Mouse (Mus musculus) heart, adult 2 months (tissue): ENCODE results near the gene Tmem94. TPM values are rescaled to one million over a fixed set of nuclear protein-coding genes. Genes with fewer than 3 reads are reported as not detected.

Experiments
- DNase-seq, 2 experiments: peaks; one replicate each; pipeline ENCODE4 v3.0.0; 2021
- H3K27ac ChIP-seq: fragments of 200-600 bp; 2 replicates; pipeline ENCODE4 v1.8.1; 2022
- H3K27me3 ChIP-seq: fragments of 200-500 bp; 2 replicates; pipeline ENCODE4 v1.6.1; 2012; ENCODE audit warnings: mild to moderate bottlenecking, low read length, inconsistent platforms, mixed read lengths; ENCODE audit not compliant: control insufficient read depth, insufficient read depth
- H3K36me3 ChIP-seq: fragments of 200-500 bp; 2 replicates; pipeline ENCODE4 v1.6.1; 2012; ENCODE audit warnings: low read length, inconsistent platforms; ENCODE audit not compliant: control insufficient read depth, insufficient read depth
- H3K4me1 ChIP-seq: fragments of 200-500 bp; 2 replicates; pipeline ENCODE4 v1.6.1; 2011; ENCODE audit warnings: low read length; ENCODE audit not compliant: control insufficient read depth, insufficient read depth
- H3K4me3 ChIP-seq: fragments of 200-600 bp; 2 replicates; pipeline ENCODE4 v1.8.1; 2022
- H3K79me2 ChIP-seq: fragments of 200-500 bp; replicated peaks from 2 replicates; pipeline ENCODE4 v1.6.1; 2012; ENCODE audit warnings: mild to moderate bottlenecking, inconsistent platforms, low read length, moderate library complexity, mixed read lengths; ENCODE audit not compliant: control insufficient read depth, insufficient read depth
- H3K9ac ChIP-seq: fragments of 200-500 bp; 2 replicates; pipeline ENCODE4 v1.6.1; 2012; ENCODE audit warnings: low read depth, mild to moderate bottlenecking, control low read depth, inconsistent platforms, low read length, mixed read lengths
- CTCF ChIP-seq: fragments of 200-600 bp; IDR thresholded peaks from 2 replicates; pipeline ENCODE4 v1.8.1; 2022; ENCODE audit warnings: antibody characterized with exemption, mild to moderate bottlenecking, moderate library complexity
- EP300 ChIP-seq: fragments of 200-500 bp; IDR thresholded peaks from 2 replicates; pipeline ENCODE4 v1.6.1; 2011; ENCODE audit warnings: low read depth, low read length, control low read depth; ENCODE audit not compliant: insufficient read depth
- POLR2A ChIP-seq: fragments of 200-500 bp; IDR thresholded peaks from 2 replicates; pipeline ENCODE4 v1.6.1; 2011; ENCODE audit warnings: mild to moderate bottlenecking, low read depth, low read length, control low read depth; ENCODE audit not compliant: insufficient read depth
- WGBS: fragments of 180-500 bp; shearing (Covaris S2); methylation state at CpG from one replicate; pipeline ENCODE4 v1.1.7; 2018; 5-methylcytosine and 5-hydroxymethylcytosine counted together
- intact Hi-C: fragments of 180-260 bp; cut with DNase I; formaldehyde crosslinking; loops from one replicate; pipeline ENCODE4 v1.15.1; 2025
- long read RNA-seq: library from polyadenylated mRNA; stranded (forward); transcript quantifications from one replicate; pipeline ENCODE4 v2.0.0, GENCODE M21; 2021
- polyA plus RNA-seq: library from polyadenylated mRNA; depleted of rRNA; stranded (reverse); fragments of >200 nt; gene quantifications from 2 replicates; pipeline ENCODE4 v1.2.3, GENCODE M21; 2012; rRNA removed
- total RNA-seq, 2 experiments: library from RNA; stranded (reverse); gene quantifications; 2 replicates each; pipeline ENCODE4 v1.2.3; 2021

Tmem94 gene
- total RNA-seq (100 to 1,000 TPM in 1 of 2 experiments, 10 to 100 TPM in 1; 99.5 to 103 TPM), polyA plus RNA-seq (125 and 135 TPM in 2 replicates)
- long read RNA-seq, partial matches to known transcripts, result 10 of 12 reads
- long read RNA-seq, other reads (novel, unspliced or antisense), result 2 of 12 reads

DNA sequence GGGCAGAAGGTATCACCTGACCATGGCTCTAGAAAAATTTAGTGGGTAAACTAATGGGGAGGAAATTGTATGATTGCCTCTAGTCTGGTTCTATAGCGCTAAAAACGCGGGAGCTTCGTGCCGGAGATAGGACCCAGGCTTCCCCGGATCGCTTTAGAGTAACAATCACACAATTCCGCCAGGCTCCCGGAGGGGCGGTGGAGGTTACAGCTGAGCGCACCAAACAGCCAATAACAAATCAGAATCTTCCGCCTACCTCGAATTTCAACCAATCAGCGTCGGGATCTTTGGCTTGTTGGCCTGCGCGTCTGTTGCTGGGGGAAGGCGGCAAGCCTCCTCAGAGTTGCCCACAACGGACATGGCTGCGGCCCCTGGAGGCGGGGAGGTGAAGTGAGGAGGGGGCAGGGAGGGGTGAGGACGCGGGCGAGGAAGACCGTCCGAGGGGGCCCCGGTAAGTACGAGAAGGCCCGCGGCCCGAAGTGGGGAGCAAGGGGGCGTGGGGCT lies at the start of gene Tmem94:
Gene Tmem94 (plus strand): TSS at position 331 of the 504 bp plus-strand sequence.
- H3K4me1 ChIP-seq, result peaks cover 8% of the 10 kb centered on the region
- peak; percentile 96 for DNase-seq
- TF ChIP-seq POLR2A (peak; percentile 69), EP300 (no peak)
- peak within 1 kb of the TSS; percentile 96 for H3K9ac ChIP-seq
- WGBS, result under 1% methylated on average over 32 of the region's 32 CpGs
- intact Hi-C loops, result loop anchor here (5.0 kb wide), 1 partner anchor 43 kb away; no protein-coding TSS in a partner anchor
- H3K27ac ChIP-seq, result peak within 1 kb of the TSS; percentile 97
- H3K27me3 ChIP-seq, result no peaks in the 10 kb centered on the region
- peaks cover 3% of the 10 kb centered on the region; the same call in 1 of the 2 replicates for H3K36me3 ChIP-seq
- 0 out of 2 replicates have a peak, but pooled peaks cover under 1% of the 10 kb centered on the region for H3K79me2 ChIP-seq
- H3K4me3 ChIP-seq, result peak within 1 kb of the TSS; percentile 99

DNA sequence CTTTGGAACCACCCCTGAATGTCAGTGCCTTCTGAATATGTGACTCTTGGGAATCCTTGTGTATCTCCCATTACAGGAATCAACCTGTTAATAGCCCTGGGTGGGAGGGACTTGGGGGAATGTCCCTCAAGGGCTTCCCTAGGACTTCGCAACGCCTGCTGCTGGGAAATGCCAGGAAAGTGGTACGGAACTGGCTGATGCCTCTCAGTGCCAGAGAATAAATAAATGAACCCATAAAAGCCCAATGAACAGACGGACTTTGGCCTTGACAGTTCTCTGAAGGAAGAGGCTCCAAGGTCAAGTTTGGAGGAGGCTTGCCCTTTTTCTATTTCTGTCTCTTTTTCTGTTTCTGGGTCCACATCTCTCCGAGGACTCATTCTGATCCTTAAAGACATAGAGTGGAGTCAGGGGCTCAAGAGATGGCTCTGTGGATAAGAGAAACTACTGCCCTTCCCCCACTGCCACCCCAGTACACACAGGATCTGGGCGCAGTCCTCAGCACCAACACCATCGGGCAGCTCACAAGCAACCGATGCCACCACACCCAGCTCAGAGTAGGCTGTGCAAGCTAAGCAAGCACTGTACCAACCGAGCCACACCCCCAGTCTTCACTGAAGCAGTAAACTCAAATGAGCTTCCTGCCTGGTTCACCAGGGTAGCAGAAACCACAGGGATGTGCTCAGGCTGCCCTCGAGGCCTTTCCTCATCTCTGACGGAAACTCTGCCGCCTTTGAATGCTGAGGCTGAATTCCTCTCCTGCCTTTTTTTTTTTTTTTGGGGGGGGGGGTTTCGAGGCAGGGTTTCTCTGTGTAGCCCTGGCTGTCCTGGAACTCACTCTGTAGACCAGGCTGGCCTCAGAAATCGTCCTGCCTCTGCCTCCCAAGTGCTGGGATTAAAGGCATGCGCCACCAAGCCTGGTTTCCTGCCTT lies 48.6 kb upstream of the Tmem94 start:
- Histone ChIP-seq H3K36me3 (no peaks in the 10 kb centered on the region), H3K9ac (no peak overlapping the region), H3K4me3 (no peak overlapping the region), H3K27ac (no peak overlapping the region), H3K27me3 (no peaks in the 10 kb centered on the region), H3K4me1 (no peaks in the 10 kb centered on the region), H3K79me2 (no peaks in the 10 kb centered on the region)
- WGBS, result 71% methylated on average over 15 of the region's 15 CpGs
- DNase-seq, result no peak
- no peak for TF ChIP-seq POLR2A
- TF ChIP-seq CTCF, result no peak
- TF ChIP-seq EP300, result no peak
- intact Hi-C loops, result loop anchor here (5.0 kb wide), 1 partner anchor 234 kb away; no protein-coding TSS in a partner anchor

DNA sequence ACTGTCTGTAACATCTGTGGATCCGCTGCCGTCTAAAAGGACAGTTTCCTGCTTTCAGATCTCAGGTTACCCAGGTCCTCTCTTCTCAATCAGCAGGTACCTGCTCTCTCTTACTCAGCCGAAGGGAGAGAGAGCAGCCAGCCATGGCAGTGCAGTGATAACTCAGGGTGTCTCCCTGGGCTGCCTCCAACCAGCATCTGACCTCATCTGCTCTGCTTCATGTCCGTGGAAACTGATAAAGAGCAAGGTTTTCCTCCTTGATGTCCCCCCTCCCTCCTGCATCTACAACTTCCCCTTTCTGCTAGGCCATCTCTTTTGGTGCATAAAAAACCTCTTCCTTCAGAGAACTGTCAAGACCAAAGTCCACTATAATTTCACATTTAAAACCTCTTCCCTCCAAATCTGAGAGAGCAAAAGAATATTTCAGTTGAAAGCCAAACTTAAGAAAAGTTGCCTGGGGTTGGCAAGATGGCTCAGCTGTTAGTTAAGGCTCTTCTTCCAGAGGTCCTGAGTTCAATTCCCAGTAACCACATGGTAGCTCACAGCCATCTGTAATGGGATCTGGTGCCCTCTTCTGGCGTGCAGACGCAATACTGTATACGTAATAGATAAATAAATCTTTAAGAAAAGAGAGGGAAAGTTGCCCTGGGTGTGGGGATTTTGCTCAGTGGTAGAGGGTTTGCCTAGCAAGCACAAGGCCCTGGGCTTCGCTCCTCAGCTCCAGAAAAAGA lies 47.4 kb upstream of the Tmem94 start:
- H3K9ac ChIP-seq, result no peak overlapping the region
- H3K4me1 ChIP-seq, result no peaks in the 10 kb centered on the region; the same call in 1 of the 2 replicates
- no peak overlapping the region for H3K4me3 ChIP-seq
- no peak overlapping the region for H3K27ac ChIP-seq
- no peaks in the 10 kb centered on the region for H3K36me3 ChIP-seq
- H3K27me3 ChIP-seq, result no peaks in the 10 kb centered on the region
- WGBS, result 54% methylated on average over 8 of the region's 8 CpGs
- no peaks in the 10 kb centered on the region for H3K79me2 ChIP-seq
- DNase-seq, result no peak
- TF ChIP-seq POLR2A (no peak), CTCF (peak; percentile 69)
- intact Hi-C loops, result loop anchor here (5.0 kb wide), 1 partner anchor 236 kb away; no protein-coding TSS in a partner anchor

DNA sequence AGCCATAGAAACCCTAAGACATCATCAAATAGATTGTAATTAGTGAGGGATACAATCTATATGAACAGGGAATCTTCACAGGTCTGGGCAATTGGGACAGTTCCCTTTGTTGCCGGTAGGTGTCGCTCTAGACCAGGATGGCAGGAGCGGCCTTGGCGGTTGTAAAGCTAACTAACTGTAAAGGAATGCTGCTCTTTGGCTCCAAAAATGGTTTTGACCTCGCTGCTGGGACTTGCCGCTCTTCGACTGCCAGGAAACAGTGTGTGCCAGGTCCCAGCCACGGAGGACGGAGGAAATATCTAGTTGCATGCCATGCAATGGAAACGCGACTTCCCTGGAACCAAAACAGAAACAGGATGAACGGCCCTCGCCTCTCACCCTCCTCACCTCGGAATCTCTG lies 42.6 kb upstream of the Tmem94 start:
- DNase-seq, result peak; percentile 83 to 87
- H3K27ac ChIP-seq, result peak overlapping the region; percentile 71
- no peaks in the 10 kb centered on the region; the same call in 1 of the 2 replicates for H3K4me1 ChIP-seq
- H3K27me3 ChIP-seq, result no peaks in the 10 kb centered on the region
- 5% methylated on average over 14 of the region's 14 CpGs for WGBS
- H3K4me3 ChIP-seq, result peak overlapping the region; percentile 28; the same call in 1 of the 2 replicates
- H3K79me2 ChIP-seq, result no peaks in the 10 kb centered on the region
- intact Hi-C loops, result loop anchor here (1.0 to 5.0 kb wide), 4 partner anchors 45 to 170 kb away; partner anchors contain the start of genes Tmem94 and Tsen54
- H3K9ac ChIP-seq, result 0 out of 2 replicates have a peak overlapping the region, but pooled peaks have one; percentile 13
- peak; percentile 40 for TF ChIP-seq POLR2A
- TF ChIP-seq CTCF, result no peak; the same call in 1 of the 2 replicates
- peak; percentile 97 for TF ChIP-seq EP300
- no peaks in the 10 kb centered on the region for H3K36me3 ChIP-seq

DNA sequence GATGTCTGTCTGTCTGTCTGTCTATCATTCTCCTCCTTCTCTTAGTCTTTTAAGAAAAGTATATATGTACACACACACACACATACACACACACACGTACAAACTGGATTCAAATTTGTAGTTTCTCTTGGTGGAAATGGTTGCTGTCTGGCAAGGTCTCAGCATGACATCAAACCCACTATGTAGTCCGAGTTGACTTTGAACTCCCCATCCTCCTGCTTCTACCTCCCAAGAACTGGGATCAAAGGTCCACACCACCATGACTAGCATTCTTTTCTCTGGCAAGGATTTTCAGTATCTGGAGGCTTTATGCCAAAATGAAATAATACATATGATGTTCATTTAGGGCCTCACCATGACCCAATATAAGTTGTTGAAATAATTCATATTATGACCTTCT lies 42.0 kb upstream of the Tmem94 start:
- Histone ChIP-seq H3K36me3 (no peaks in the 10 kb centered on the region), H3K79me2 (no peaks in the 10 kb centered on the region), H3K27ac (peak overlapping the region; percentile 71), H3K4me3 (no peak overlapping the region), H3K4me1 (no peaks in the 10 kb centered on the region; the same call in 1 of the 2 replicates), H3K27me3 (no peaks in the 10 kb centered on the region), H3K9ac (no peak overlapping the region)
- intact Hi-C loops, result loop anchor here (5.0 kb wide), 2 partner anchors 44 to 171 kb away; partner anchors contain the start of gene Tmem94
- TF ChIP-seq POLR2A (no peak), EP300 (no peak), CTCF (no peak)
- DNase-seq, result no peak
- WGBS, result 55% methylated on average over 2 of the region's 2 CpGs
